Mouse (Mus musculus) limb, embryonic 10.5 days (tissue): ENCODE measurements at regions not wholly inside any gene's neighbourhood (a gene's known extent, or its start where the extent isn't known, plus 50 kb on each side); places are given as distances from the start of the nearest gene placed in this dataset.

ENCODE experiments used
- DNase-seq: peaks from one replicate; pipeline ENCODE4 v3.0.0-alpha.2; 2017; ENCODE audit warnings: low spot score
- H3K27ac ChIP-seq: fragments of 300-500 bp; sonication (generic); 2 replicates; pipeline ENCODE4 v1.5.1; 2016; ENCODE audit warnings: mild to moderate bottlenecking
- H3K27me3 ChIP-seq: fragments of 300-500 bp; sonication (generic); 2 replicates; pipeline ENCODE4 v1.6.1; 2016; ENCODE audit warnings: low read depth, mild to moderate bottlenecking; ENCODE audit not compliant: poor library complexity, severe bottlenecking
- H3K36me3 ChIP-seq: fragments of 300-500 bp; sonication (generic); 2 replicates; pipeline ENCODE4 v1.6.1; 2016; ENCODE audit warnings: mild to moderate bottlenecking, moderate library complexity
- H3K4me1 ChIP-seq: fragments of 300-500 bp; sonication (generic); 2 replicates; pipeline ENCODE4 v1.6.1; 2016
- H3K4me3 ChIP-seq: fragments of 300-500 bp; sonication (generic); 2 replicates; pipeline ENCODE4 v1.5.1; 2016; ENCODE audit warnings: mild to moderate bottlenecking, moderate library complexity
- H3K9me3 ChIP-seq: fragments of 300-500 bp; sonication (generic); replicated peaks from 2 replicates; pipeline ENCODE4 v1.6.1; 2016; ENCODE audit warnings: mild to moderate bottlenecking
- WGBS: fragments of 180-500 bp; shearing (Covaris S2); methylation state at CpG from one replicate; pipeline ENCODE4 v1.1.7; 2016; 5-methylcytosine and 5-hydroxymethylcytosine counted together

DNA sequence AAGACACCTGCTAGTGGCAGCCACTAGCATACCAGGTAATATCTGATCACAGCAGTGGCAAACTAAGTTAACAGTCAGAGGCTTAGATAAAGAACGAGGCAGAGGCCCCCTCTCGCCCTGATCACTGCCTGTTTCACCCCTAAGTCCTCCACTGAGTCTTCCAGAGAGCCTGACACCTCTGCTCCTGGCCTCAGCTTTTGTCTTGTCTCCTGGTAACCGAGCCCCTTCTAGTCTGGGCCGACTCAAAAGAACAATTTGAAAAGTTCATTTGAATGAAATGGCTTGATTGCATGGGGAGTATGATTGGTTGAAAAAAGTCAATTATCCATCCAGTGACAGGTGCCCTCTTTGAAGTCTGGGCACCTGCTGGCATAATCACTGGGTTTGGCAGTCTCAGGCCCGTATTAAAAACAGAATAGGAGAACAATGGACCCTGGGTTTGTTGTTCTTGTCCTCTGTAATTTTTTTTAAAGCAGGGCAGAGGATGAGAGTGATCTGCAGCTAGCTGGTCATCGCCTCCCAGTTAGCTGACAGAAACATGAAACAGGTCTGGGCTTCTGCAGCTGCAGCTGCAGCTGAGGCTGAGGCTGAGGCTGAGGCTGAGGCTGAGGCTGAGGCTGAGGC lies 289.8 kb upstream of the Slco3a1 start:
- 40% methylated on average over 6 of the region's 6 CpGs for WGBS
- Histone ChIP-seq H3K4me1 (peaks cover 22% of the 10 kb centered on the region), H3K27ac (peak overlapping the region; percentile 61; the same call in 1 of the 2 replicates), H3K27me3 (no peaks in the 10 kb centered on the region), H3K36me3 (no peaks in the 10 kb centered on the region), H3K9me3 (no peaks in the 10 kb centered on the region), H3K4me3 (no peak overlapping the region)
- no peak for DNase-seq

GRCm38 (mm10) chr7:74823286-74823685 lies 268.7 kb upstream of the Slco3a1 start:
- WGBS = 71% methylated on average over 2 of the region's 2 CpGs
- DNase-seq = no peak
- H3K27ac ChIP-seq = no peak overlapping the region
- no peaks in the 10 kb centered on the region for H3K9me3 ChIP-seq
- no peaks in the 10 kb centered on the region for H3K4me1 ChIP-seq
- no peaks in the 10 kb centered on the region for H3K36me3 ChIP-seq
- no peaks in the 10 kb centered on the region for H3K27me3 ChIP-seq
- H3K4me3 ChIP-seq = no peak overlapping the region

GRCm38 (mm10) chr7:74793241-74793640 lies 238.7 kb upstream of the Slco3a1 start:
- H3K27me3 ChIP-seq = no peaks in the 10 kb centered on the region
- H3K36me3 ChIP-seq = no peaks in the 10 kb centered on the region
- H3K9me3 ChIP-seq = no peaks in the 10 kb centered on the region
- DNase-seq = no peak
- H3K4me1 ChIP-seq = no peaks in the 10 kb centered on the region
- H3K27ac ChIP-seq = no peak overlapping the region
- WGBS = 69% methylated on average over 1 of the region's 1 CpGs
- no peak overlapping the region for H3K4me3 ChIP-seq

GRCm38 (mm10) chr7:74788696-74789095 lies 234.1 kb upstream of the Slco3a1 start:
- 85% methylated on average over 1 of the region's 1 CpGs for WGBS
- Histone ChIP-seq H3K36me3 (no peaks in the 10 kb centered on the region), H3K27me3 (no peaks in the 10 kb centered on the region), H3K27ac (no peak overlapping the region), H3K4me1 (peaks cover 6% of the 10 kb centered on the region; the same call in 1 of the 2 replicates), H3K4me3 (no peak overlapping the region), H3K9me3 (no peaks in the 10 kb centered on the region)
- DNase-seq = no peak

- H3K27ac ChIP-seq = no peak overlapping the region
- H3K9me3 ChIP-seq = no peaks in the 10 kb centered on the region
- H3K27me3 ChIP-seq = no peaks in the 10 kb centered on the region
- no peak for DNase-seq
- no peak overlapping the region for H3K4me3 ChIP-seq
- no peaks in the 10 kb centered on the region for H3K36me3 ChIP-seq
- no peaks in the 10 kb centered on the region for H3K4me1 ChIP-seq
- WGBS = 90% methylated on average over 9 of the region's 9 CpGs
These were observed 217.1 kb upstream of the Slco3a1 start for GRCm38 (mm10) chr7:74771435-74772406.

DNA sequence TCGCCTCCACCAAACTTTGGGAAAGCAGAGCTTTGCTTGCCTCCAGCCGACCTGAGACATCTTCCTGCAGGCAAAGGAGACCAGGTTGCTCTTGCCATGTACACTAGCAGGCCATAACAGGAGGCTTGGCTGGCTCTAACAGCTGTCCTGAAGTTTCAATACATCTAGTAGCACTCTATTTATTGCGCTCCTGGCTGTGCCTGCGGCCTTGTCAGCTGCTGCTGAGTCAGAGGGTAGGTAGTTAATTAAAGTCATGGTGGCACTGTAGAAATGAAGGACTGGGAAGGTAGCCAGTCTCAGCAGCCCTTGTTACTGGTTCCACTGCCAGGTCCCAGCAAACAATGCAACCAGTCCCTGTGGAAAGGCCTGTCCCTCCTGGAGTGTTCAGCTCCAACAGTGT lies 212.0 kb upstream of the Slco3a1 start:
- H3K36me3 ChIP-seq = no peaks in the 10 kb centered on the region
- H3K9me3 ChIP-seq = no peaks in the 10 kb centered on the region
- no peaks in the 10 kb centered on the region for H3K27me3 ChIP-seq
- H3K4me3 ChIP-seq = no peak overlapping the region
- no peak for DNase-seq
- 82% methylated on average over 4 of the region's 4 CpGs for WGBS
- peaks cover 4% of the 10 kb centered on the region; the same call in 1 of the 2 replicates for H3K4me1 ChIP-seq
- no peak overlapping the region for H3K27ac ChIP-seq

- Histone ChIP-seq H3K27ac (no peak overlapping the region), H3K4me1 (no peaks in the 10 kb centered on the region), H3K9me3 (no peaks in the 10 kb centered on the region), H3K4me3 (no peak overlapping the region), H3K36me3 (no peaks in the 10 kb centered on the region), H3K27me3 (no peaks in the 10 kb centered on the region)
- 89% methylated on average over 2 of the region's 2 CpGs for WGBS
- DNase-seq = no peak
These were observed 202.9 kb upstream of the Slco3a1 start for GRCm38 (mm10) chr7:74757469-74757868.

GRCm38 (mm10) chr7:74747704-74748103 lies 193.1 kb upstream of the Slco3a1 start:
- WGBS = 100% methylated on average over 1 of the region's 1 CpGs
- no peaks in the 10 kb centered on the region for H3K36me3 ChIP-seq
- DNase-seq = no peak
- no peak overlapping the region for H3K27ac ChIP-seq
- H3K27me3 ChIP-seq = no peaks in the 10 kb centered on the region
- no peaks in the 10 kb centered on the region for H3K9me3 ChIP-seq
- H3K4me3 ChIP-seq = no peak overlapping the region
- H3K4me1 ChIP-seq = no peaks in the 10 kb centered on the region

GRCm38 (mm10) chr7:74734941-74735340 lies 180.4 kb upstream of the Slco3a1 start:
- H3K9me3 ChIP-seq = no peaks in the 10 kb centered on the region
- no peaks in the 10 kb centered on the region for H3K36me3 ChIP-seq
- no peak overlapping the region for H3K27ac ChIP-seq
- no peak for DNase-seq
- H3K27me3 ChIP-seq = no peaks in the 10 kb centered on the region
- H3K4me1 ChIP-seq = no peaks in the 10 kb centered on the region
- 84% methylated on average over 6 of the region's 6 CpGs for WGBS
- H3K4me3 ChIP-seq = no peak overlapping the region

- Histone ChIP-seq H3K4me3 (no peak overlapping the region), H3K27me3 (no peaks in the 10 kb centered on the region), H3K4me1 (no peaks in the 10 kb centered on the region), H3K36me3 (no peaks in the 10 kb centered on the region), H3K9me3 (no peaks in the 10 kb centered on the region), H3K27ac (no peak overlapping the region)
- WGBS = 65% methylated on average over 8 of the region's 8 CpGs
- no peak for DNase-seq
These were observed 171.9 kb upstream of the Slco3a1 start for GRCm38 (mm10) chr7:74726324-74726991.

GRCm38 (mm10) chr7:74719321-74719720 lies 164.7 kb upstream of the Slco3a1 start:
- no peak for DNase-seq
- WGBS = 96% methylated on average over 14 of the region's 14 CpGs
- no peaks in the 10 kb centered on the region for H3K27me3 ChIP-seq
- H3K9me3 ChIP-seq = no peaks in the 10 kb centered on the region
- no peak overlapping the region for H3K4me3 ChIP-seq
- H3K27ac ChIP-seq = no peak overlapping the region
- no peaks in the 10 kb centered on the region for H3K36me3 ChIP-seq
- H3K4me1 ChIP-seq = no peaks in the 10 kb centered on the region

DNA sequence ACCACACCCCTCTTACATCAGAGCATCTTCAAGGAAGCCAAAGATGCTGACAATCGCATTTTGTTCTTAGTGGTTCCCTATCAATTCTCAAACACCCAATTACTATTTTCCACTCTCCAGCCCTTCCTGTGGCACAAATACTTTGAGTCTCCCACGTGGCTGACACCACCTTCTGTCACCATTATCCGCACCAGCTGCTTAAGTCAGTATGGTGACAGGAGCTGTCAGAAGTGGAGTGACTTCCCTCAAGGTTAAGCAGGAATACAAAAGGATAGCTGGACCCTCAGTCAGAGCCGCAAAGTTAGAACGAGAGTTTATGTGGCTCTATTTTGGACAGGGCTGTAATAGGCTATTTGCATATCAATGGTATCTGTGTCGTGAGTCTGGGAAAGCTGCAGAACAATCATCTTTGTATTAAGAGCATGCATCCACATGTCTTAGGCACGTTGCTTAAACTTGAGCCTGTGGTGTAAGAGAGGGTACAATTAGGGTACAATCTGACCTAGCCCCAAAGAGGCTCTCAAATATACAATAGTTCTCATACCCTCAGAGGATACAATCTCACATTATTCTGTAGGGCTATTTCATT lies 155.5 kb upstream of the Slco3a1 start:
- Histone ChIP-seq H3K27me3 (no peaks in the 10 kb centered on the region), H3K27ac (no peak overlapping the region), H3K4me1 (peaks cover 5% of the 10 kb centered on the region; the same call in 1 of the 2 replicates), H3K9me3 (no peaks in the 10 kb centered on the region), H3K4me3 (no peak overlapping the region), H3K36me3 (no peaks in the 10 kb centered on the region)
- WGBS = 77% methylated on average over 7 of the region's 7 CpGs
- DNase-seq = no peak
